Mouse (Mus musculus): ENCODE measurements around the gene Gm44503.

Gm44503 gene

DNA sequence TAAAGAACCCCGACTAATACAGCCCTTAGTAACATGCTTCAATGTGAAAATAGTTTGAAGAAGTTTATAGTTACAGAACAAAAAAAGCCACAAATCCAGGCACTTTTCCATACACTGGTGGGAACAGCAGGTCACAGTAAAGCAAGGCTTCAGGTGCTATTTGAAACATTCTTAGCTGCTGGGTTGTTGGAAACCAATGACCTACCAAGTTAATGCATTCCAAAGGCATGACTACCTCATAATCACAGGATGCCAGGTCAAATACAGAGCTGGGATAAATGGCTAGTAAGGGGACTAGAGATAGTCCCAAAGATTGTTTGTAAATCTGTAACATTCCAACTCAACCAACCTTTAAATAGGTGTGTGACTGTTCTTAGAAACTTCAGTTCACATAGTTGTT is 16.6 kb downstream of the Gm44503 start:
- DNase-seq, result no peak

DNA sequence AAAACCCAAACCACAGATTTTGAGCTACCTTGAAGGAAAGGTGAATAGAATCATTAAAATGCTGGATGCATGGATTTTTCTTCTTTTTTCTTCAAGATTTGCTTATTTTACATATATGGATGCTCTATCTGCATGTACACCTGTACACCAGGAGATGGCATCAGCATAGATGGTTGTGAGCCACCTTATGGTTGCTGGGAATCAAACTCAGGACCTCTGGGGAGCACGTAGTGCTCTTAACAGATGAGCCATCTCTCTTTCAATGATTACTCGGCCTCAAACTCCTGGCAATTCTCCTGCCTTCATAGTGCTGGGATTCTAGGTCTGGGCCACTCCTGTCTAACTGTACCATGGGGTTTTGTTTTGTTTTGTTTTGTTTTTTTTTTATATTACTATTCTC is 24.4 kb downstream of the Gm44503 start:
- DNase-seq, result no peak

- peak; percentile 100 for DNase-seq
Measured at GRCm38 (mm10) chr9:72985250-72986220, 26.9 kb downstream of the Gm44503 start, which contains the start of the genes Ccpg1os and Ccpg1. TSS of gene Ccpg1os (minus strand) at chr9:72985382. TSS of gene Ccpg1 (plus strand) at chr9:72985429.

DNA sequence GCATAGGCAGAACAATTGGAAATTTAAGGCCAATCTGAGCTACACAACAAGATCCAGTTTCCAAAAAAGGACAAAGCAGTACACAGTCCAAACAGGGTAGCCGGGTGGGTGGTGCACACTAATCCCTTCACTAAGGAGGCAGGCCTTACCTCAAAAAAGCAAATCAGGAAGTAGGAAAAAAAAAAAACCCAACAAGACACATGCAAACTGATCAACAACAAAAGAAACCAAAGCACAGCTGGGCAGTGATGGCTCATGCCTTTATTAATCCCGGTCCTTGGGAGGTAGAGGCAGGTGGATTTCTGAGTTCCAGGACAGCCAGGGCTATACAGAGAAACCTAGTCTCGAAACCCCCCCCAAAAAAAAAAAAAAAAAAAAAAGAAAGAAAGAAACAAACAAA is 29.1 kb downstream of the Gm44503 start:
- no peak for DNase-seq

- DNase-seq, result no peak
Measured at GRCm38 (mm10) chr9:72988706-72989105, 30.1 kb downstream of the Gm44503 start.

DNA sequence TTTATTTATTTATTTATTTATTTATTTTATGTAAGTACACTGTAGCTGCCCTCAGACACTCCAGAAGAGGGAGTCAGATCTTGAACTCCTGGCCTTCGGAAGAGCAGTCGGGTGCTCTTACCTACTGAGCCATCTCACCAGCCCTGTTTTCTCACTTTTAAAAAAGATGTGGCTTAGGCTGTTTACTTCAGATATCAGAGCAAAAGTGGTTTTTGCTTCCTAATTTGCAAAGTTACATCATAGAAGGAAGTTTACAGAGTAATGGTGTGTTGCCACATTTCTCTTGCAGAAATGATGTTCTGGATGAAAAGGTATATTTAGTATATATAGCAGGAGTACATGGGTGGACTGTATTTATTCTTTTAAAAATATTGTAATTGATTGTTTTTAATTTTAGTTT is 32.8 kb downstream of the Gm44503 start:
- no peak for DNase-seq

DNA sequence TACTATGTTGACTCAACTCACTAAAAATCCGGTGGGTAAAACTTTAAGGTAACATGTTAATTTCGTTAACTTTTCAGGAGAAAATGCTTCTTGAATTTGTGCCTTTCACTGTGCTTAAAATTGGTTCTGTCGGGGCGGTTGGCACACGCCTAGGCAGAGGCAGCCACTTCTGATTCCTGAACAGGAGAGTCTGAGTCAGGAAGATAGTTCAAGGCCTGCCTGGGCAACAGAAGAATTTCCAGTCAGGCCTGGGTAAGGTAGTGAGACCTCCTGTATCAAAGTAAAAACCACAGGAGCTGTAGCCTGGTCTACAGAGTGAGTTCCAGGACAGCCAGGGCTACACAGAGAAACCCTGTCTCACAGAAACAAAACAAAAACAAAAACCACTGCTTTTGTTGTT is 33.9 kb downstream of the Gm44503 start:
- no peak for DNase-seq

DNA sequence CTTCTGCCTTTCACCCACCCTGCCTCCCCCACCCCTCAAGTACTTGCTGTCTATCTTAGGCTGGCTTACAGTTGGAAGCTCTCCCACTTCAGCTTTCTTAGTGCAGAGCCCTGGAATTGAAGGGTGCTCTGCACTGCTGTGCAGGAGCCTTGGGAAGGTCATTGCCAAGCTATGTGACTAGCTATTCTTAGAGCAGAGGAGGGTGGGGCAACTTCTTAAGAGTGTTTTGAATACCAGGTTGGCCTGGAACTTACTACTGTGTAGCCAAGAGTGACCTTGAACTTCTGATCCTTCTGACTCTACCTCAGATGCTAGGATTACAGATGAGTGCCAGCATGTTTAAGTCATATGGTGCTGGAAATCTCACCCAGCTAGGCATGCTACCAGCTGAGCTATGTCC is 37.5 kb downstream of the Gm44503 start:
- DNase-seq, result peak; percentile 79

- no peak for DNase-seq
Measured at GRCm38 (mm10) chr9:72996806-72997205, 38.2 kb downstream of the Gm44503 start.

DNA sequence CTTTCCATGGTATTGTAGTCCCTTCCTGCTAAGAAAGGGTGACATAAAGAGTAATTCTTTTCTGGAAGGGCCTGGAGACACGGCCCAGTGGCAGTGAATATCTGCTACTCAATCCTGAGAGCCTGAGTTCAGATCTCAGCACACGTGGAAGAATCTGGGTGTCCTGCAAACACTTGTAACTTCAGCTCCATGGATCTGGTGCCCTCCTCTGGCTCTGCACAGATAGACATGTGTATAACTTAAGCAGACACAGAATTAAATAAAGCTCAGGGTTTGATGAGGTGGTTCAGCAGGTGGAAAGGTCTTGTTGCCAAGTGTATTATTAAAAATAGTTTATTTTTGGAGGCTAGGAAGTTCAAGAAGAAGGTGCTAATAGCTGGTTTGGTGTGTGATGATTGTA is 41.8 kb downstream of the Gm44503 start:
- no peak for DNase-seq

DNA sequence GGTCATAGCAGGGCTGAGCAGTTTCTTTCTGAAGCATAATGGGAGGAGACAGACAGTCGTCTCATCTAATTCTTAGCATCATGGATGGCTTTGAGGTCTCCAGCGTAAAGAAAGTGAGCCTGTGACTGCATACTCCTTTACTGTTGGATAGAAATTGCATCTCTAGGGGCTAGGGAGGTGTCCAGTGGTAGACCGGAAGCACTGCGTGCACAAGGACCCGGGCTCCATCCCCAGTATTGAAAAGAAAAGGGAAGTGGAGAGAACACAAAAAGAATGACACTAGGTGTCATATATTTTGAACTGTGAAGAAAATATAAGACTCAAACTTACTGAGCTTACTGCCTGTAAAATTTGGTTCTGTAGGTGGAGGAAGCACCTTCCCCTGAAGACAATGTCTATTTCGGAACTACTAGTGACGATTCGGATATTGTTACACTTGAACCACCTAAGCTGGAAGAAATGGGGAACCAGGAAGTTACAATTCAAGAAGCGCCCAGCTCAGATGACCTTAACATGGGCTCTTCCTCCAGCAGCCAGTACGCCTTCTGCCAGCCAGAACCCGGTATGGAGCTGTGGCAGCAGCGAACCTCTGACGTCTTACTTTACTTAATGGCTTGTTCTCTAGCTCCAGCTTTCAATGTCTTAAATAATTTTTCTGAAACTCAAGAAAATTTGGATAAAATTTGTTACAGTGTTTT is 42.8 kb downstream of the Gm44503 start:
- DNase-seq, result no peak

- DNase-seq, result no peak
Measured at GRCm38 (mm10) chr9:73002177-73002576, 43.5 kb downstream of the Gm44503 start.

DNA sequence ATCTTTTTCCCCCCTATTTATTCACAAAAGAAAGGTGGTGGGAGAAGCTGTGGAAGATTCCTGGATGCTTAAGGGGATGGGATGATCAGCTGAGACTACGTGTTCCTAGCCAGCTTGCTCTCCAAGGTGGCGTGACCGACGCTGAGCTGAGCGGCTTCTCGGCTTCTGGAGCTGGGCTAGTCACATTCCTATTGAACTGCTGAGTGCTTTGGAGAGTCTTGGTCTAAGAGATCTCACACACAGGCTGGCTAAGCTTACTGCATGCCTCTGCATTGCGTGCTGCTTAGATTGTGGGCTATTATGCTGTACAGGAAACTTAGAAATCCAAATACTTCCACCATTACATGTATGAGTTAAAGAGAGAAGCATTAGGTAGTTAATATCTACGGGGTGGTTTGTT is 45.4 kb downstream of the Gm44503 start:
- no peak for DNase-seq

GRCm38 (mm10) chr9:73005106-73005505 is 46.5 kb downstream of the Gm44503 start:
- DNase-seq, result no peak

DNA sequence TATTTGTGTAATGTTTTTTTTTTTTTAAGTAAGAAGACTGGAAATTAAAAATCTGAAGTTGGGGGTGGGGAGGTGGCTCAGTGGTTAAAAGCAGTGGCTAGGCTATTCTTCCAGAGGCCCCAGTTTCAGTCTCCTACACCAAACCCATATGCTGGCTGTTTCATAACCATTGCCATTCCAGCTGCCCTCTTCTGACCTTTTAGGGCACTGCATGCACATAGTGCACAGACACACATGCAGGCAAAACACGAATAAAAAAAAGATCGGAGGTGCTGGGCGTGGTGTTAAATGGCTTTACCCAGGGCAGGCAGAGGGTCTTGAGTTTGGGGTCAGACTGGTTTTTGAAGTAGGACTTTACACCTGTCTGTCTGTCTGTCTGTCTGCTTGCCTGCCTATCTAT is 47.5 kb downstream of the Gm44503 start:
- DNase-seq, result peak; percentile 61

GRCm38 (mm10) chr9:73008384-73008783 is 49.7 kb downstream of the Gm44503 start:
- DNase-seq, result no peak

GRCm38 (mm10) chr9:73012629-73013028 is 54.0 kb downstream of the Gm44503 start:
- no peak for DNase-seq

DNA sequence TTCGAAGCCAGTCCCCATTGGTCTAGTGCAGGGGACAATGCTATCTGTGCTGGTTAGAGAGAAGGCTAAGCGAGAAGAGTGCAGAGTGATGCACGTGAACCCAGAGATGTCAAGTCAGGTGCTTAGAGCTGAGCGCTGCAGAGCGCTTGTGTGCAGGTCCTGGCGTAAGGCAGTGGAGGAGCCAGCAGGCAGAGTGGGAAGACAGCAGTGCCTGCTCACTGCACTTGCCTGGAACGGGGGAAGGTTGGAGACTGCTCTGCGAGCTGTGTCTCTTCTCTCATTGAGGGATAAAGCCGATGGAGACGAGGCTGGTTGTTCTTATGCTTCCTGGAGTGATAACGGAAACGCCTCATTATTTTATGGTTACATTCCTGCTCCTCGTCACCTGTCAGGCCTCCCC is 56.1 kb downstream of the Gm44503 start:
- DNase-seq, result peak; percentile 80

- peak; percentile 73 for DNase-seq
Measured at GRCm38 (mm10) chr9:73019841-73020240, 61.2 kb downstream of the Gm44503 start.

DNA sequence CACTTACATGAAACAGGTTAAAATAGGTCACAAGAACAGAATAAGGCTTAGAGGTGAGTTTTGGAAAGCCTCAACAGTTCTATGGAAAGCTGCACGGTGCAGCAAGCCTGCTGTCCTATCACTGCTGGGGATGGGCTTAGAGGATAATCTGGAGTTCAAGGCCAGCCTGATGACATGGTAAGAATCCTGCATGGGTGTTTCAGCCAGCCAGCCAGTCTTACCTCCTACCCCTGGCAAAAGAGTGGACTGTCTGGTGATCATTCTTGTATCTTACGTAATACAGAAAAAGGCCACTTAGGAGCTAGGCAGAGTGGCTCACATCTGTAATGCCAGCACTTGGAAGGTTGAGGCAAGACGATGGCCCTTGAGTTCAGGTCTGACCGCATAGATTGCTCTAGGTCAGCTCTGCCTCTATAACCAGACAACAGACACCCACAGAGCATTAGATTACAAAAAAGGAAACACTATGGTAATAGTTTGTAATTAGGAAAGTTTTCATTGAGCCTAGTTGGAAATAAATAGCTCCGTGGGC is 62.0 kb downstream of the Gm44503 start:
- no peak for DNase-seq

DNA sequence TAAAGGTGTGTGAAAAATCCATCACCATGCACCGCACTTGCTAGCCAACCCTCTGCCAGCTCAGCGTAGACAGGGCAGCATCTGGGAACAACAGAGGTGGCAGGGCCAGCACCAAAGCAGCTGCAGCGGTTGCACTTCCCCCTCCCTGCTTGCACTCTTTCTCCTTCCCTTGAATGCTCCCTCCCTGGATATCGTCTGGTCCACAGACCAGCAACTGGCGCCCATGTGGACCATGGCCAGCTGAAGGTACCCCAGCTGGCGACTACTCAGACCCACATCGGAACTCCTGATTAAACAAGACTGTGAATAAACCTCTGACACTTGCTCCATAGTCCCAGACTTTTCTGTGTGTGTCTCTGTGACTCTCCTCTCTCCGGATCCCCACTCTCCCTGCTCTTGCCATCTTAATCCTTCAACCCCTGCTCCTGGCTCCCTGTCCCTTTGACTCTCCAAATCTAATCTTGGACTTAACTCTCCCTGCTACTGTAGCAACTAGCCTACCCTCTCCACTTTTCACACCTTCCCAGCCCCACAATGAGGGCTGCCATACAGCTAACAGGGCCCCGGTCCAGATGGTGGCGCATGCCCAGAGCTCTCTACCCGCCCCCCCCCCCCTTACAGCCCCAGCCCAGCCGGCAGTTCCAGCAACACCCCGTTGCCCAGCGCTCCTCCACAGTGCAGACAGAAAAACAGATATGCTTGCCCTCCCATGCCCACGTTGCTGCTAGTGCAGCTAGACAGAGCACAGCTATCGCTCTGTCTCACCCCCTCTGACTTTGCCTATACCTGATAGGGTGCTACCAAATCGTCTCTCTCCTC is 67.4 kb downstream of the Gm44503 start:
- DNase-seq, result peak; percentile 93

DNA sequence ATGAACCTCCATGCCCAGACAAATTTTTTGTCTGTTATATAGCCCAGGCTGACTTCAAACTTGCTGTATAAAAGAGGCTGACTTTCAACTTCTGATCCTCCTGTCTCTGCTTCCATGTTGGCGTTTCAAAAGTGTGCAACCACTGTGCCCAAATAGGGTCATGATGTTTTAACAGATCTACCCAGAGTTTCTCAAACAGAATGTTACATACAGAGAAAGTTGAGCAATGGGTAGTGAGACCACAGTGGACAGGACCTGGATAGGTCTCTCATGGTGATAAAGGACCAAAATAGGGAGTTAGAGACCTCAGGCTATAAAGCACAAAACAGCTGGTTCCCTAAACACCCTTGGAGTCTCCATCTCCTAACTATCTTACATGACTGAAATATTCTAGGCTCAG is 71.8 kb downstream of the Gm44503 start:
- no peak for DNase-seq

- no peak for DNase-seq
Measured at GRCm38 (mm10) chr9:73031421-73031820, 72.8 kb downstream of the Gm44503 start.

Data from heart, adult 11 months (tissue).